Mouse (Mus musculus): Measurements from ENCODE around the gene Vmn2r70.

Gene Vmn2r70

GRCm38 (mm10) chr7:85569092-85569491 is at the start of gene Vmn2r70:
TSS of gene Vmn2r70 (minus strand) at chr7:85569192.
- no peak for DNase-seq (ENCODE audit: low read depth, low spot score)

DNA sequence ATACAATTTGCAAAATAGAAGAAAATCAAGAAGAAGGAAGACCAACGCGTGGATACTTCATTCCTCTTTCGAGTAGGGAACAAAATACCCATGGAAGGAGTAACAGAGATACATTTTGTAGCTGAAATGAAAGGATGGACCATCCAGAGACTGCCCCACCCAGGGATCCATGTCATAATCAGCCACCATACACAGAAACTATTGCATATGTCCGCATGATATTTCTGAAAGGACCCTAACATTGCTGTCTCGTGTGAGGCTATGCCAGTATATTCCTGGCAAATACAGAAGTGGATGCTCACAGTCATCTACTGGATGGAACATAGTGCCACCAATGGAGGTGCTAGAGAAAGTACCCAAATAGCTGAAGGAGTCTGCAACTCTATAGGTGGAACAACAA is 6.2 kb downstream of the Vmn2r70 start, which contains the start of gene Vmn2r71:
Gene Vmn2r71, plus strand, starts transcription at position 301 of the 400 bp plus-strand sequence.
- no peak for DNase-seq (ENCODE audit: low read depth, low spot score)

DNA sequence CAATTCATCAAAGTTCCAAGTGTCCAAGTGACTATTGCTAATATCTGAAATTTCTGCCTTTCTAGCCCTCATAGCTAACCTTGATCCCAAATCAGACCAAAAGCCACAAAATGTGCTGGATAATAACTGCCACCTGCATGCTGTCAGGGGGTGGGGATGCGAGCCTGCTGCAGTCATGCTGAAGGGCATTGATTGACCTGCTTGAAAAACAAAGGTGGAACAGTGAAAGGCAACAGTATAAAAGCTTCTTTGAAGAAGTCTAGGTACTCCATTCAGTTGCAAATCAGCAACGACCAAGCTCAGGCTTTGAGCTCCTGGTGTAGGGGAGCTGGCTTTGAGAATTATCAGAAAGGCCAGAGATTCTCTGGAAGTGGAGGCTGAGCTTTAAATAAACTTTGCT is 25.9 kb downstream of the Vmn2r70 start:
- DNase-seq (ENCODE audit: low read depth, low spot score) = no peak

DNA sequence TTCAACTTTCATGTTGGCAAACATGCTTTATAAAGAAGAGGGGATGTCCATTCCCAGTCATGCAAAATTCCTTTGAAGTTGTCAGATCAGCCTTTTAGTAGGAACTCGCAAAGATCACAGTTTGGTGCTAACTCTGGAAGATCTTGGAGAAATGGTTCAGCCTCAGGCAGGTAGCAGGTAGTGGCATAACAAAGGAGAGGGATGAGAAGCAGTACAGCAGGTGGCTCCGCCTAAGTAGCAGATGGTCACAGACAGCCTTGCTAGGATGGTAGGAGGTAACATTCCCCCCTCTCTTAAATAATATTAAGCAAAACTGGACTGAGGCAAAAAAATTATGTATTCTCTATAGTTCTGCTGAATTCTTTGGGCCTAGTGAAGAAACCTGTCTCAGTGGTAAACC is 26.9 kb downstream of the Vmn2r70 start:
- DNase-seq (ENCODE audit: low read depth, low spot score) = no peak

Measured in forelimb bud, embryonic 11.5 days (tissue).